Mouse (Mus musculus): Measurements from ENCODE around the gene Tgfbr3. TPM values are rescaled to one million over a fixed set of nuclear protein-coding genes. Genes with fewer than 3 reads are reported as not detected.

Gene Tgfbr3
- polyA plus RNA-seq, 1 experiment from 2014 or later, result 4.4 TPM

GRCm38 (mm10) chr5:107283935-107284524 is 5.4 kb downstream of the Tgfbr3 start:
- H3K9ac ChIP-seq (replicated peaks), result no peak overlapping the region
- H3K27ac ChIP-seq (ENCODE audit: low read depth), result no peak overlapping the region
- no peak overlapping the region for H3K4me3 ChIP-seq (ENCODE audit: low read depth, low read length)
- H3K27me3 ChIP-seq (ENCODE audit: insufficient read depth, low read length), result 0 out of 2 replicates have a peak, but pooled peaks cover 1% of the 10 kb centered on the region
- no peak overlapping the region for H3K4me2 ChIP-seq (ENCODE audit: low read depth, low read length)
- H3K36me3 ChIP-seq (replicated peaks; ENCODE audit: insufficient read depth, low read length), result no peaks in the 10 kb centered on the region
- DNase-seq (no peak), ATAC-seq (peak; percentile 38; the same call in 1 of the 2 replicates)
- H3K9me3 ChIP-seq (ENCODE audit: low read length), result no peaks in the 10 kb centered on the region
- H3K4me1 ChIP-seq (ENCODE audit: insufficient read depth), result peaks cover 9% of the 10 kb centered on the region
- 68% methylated on average over 10 of the region's 10 CpGs for WGBS (ENCODE audit: insufficient replicate concordance)
- TF ChIP-seq EP300 (IDR thresholded peaks at IDR 0.05; ENCODE audit: low read depth), result no peak
- no peak for TF ChIP-seq CTCF (IDR thresholded peaks at IDR 0.05; ENCODE audit: low read depth)

GRCm38 (mm10) chr5:107282561-107283307 is 6.7 kb downstream of the Tgfbr3 start:
- no peaks in the 10 kb centered on the region for H3K27me3 ChIP-seq (ENCODE audit: insufficient read depth, low read length)
- no peak for DNase-seq
- no peak overlapping the region for H3K4me3 ChIP-seq (ENCODE audit: low read depth, low read length)
- peaks cover 2% of the 10 kb centered on the region; the same call in 1 of the 2 replicates for H3K4me1 ChIP-seq (ENCODE audit: insufficient read depth)
- H3K9ac ChIP-seq (replicated peaks), result no peak overlapping the region
- TF ChIP-seq EP300 (IDR thresholded peaks at IDR 0.05; ENCODE audit: low read depth) (no peak), CTCF (IDR thresholded peaks at IDR 0.05; ENCODE audit: low read depth) (no peak)
- ATAC-seq, result no peak
- no peaks in the 10 kb centered on the region for H3K9me3 ChIP-seq (ENCODE audit: low read length)
- WGBS (ENCODE audit: insufficient replicate concordance), result 77% methylated on average over 9 of the region's 9 CpGs
- H3K27ac ChIP-seq (ENCODE audit: low read depth), result no peak overlapping the region
- no peaks in the 10 kb centered on the region for H3K36me3 ChIP-seq (replicated peaks; ENCODE audit: insufficient read depth, low read length)
- H3K4me2 ChIP-seq (ENCODE audit: low read depth, low read length), result no peak overlapping the region

GRCm38 (mm10) chr5:107279263-107279662 is 10.2 kb downstream of the Tgfbr3 start:
- no peak overlapping the region for H3K9ac ChIP-seq (replicated peaks)
- TF ChIP-seq CTCF (IDR thresholded peaks at IDR 0.05; ENCODE audit: low read depth) (no peak), EP300 (IDR thresholded peaks at IDR 0.05; ENCODE audit: low read depth) (no peak)
- H3K27ac ChIP-seq (ENCODE audit: low read depth), result no peak overlapping the region
- H3K4me1 ChIP-seq (ENCODE audit: insufficient read depth), result peaks cover 2% of the 10 kb centered on the region; the same call in 1 of the 2 replicates
- no peak overlapping the region for H3K4me2 ChIP-seq (ENCODE audit: low read depth, low read length)
- no peak overlapping the region for H3K4me3 ChIP-seq (ENCODE audit: low read depth, low read length)
- no peaks in the 10 kb centered on the region for H3K9me3 ChIP-seq (ENCODE audit: low read length)
- H3K36me3 ChIP-seq (replicated peaks; ENCODE audit: insufficient read depth, low read length), result no peaks in the 10 kb centered on the region
- 69% methylated on average over 4 of the region's 4 CpGs for WGBS (ENCODE audit: insufficient replicate concordance)
- DNase-seq (no peak), ATAC-seq (no peak)
- no peaks in the 10 kb centered on the region for H3K27me3 ChIP-seq (ENCODE audit: insufficient read depth, low read length)

GRCm38 (mm10) chr5:107276186-107276585 is 13.2 kb downstream of the Tgfbr3 start:
- ATAC-seq, result no peak
- WGBS (ENCODE audit: insufficient replicate concordance), result 77% methylated on average over 3 of the region's 3 CpGs

GRCm38 (mm10) chr5:107272252-107273028 is 17.0 kb downstream of the Tgfbr3 start:
- H3K9ac ChIP-seq (replicated peaks), result no peak overlapping the region
- peak; percentile 91 for ATAC-seq

More at GRCm38 (mm10) chr5:107276186-107276585, 13.2 kb downstream of the Tgfbr3 start:
- H3K4me1 ChIP-seq (ENCODE audit: insufficient read depth), result peaks cover 13% of the 10 kb centered on the region
- H3K4me2 ChIP-seq (ENCODE audit: low read depth, low read length), result no peak overlapping the region
- H3K4me3 ChIP-seq (ENCODE audit: low read depth, low read length), result no peak overlapping the region
- no peaks in the 10 kb centered on the region for H3K9me3 ChIP-seq (ENCODE audit: low read length)
- H3K27ac ChIP-seq (ENCODE audit: low read depth), result no peak overlapping the region
- no peak for TF ChIP-seq CTCF (IDR thresholded peaks at IDR 0.05; ENCODE audit: low read depth)
- TF ChIP-seq EP300 (IDR thresholded peaks at IDR 0.05; ENCODE audit: low read depth), result no peak
- H3K9ac ChIP-seq (replicated peaks), result no peak overlapping the region
- H3K36me3 ChIP-seq (replicated peaks; ENCODE audit: insufficient read depth, low read length), result no peaks in the 10 kb centered on the region
- no peaks in the 10 kb centered on the region for H3K27me3 ChIP-seq (ENCODE audit: insufficient read depth, low read length)
- DNase-seq, result no peak

GRCm38 (mm10) chr5:107269006-107269328 is 20.5 kb downstream of the Tgfbr3 start:
- DNase-seq, result no peak
- no peak for ATAC-seq
- no peak overlapping the region for H3K27ac ChIP-seq (ENCODE audit: low read depth)

More at GRCm38 (mm10) chr5:107272252-107273028, 17.0 kb downstream of the Tgfbr3 start:
- Histone ChIP-seq H3K27ac (ENCODE audit: low read depth) (no peak overlapping the region), H3K4me3 (ENCODE audit: low read depth, low read length) (no peak overlapping the region), H3K4me1 (ENCODE audit: insufficient read depth) (peaks cover 17% of the 10 kb centered on the region), H3K9me3 (ENCODE audit: low read length) (no peaks in the 10 kb centered on the region), H3K27me3 (ENCODE audit: insufficient read depth, low read length) (no peaks in the 10 kb centered on the region), H3K36me3 (replicated peaks; ENCODE audit: insufficient read depth, low read length) (no peaks in the 10 kb centered on the region), H3K4me2 (ENCODE audit: low read depth, low read length) (no peak overlapping the region)
- WGBS (ENCODE audit: insufficient replicate concordance), result 59% methylated on average over 11 of the region's 11 CpGs
- peak; percentile 45 for DNase-seq
- TF ChIP-seq EP300 (IDR thresholded peaks at IDR 0.05; ENCODE audit: low read depth) (no peak), CTCF (IDR thresholded peaks at IDR 0.05; ENCODE audit: low read depth) (no peak)

More at GRCm38 (mm10) chr5:107269006-107269328, 20.5 kb downstream of the Tgfbr3 start:
- Histone ChIP-seq H3K4me3 (ENCODE audit: low read depth, low read length) (no peak overlapping the region), H3K9ac (replicated peaks) (no peak overlapping the region), H3K4me1 (ENCODE audit: insufficient read depth) (peaks cover 17% of the 10 kb centered on the region), H3K36me3 (replicated peaks; ENCODE audit: insufficient read depth, low read length) (no peaks in the 10 kb centered on the region), H3K9me3 (ENCODE audit: low read length) (no peaks in the 10 kb centered on the region), H3K4me2 (ENCODE audit: low read depth, low read length) (no peak overlapping the region), H3K27me3 (ENCODE audit: insufficient read depth, low read length) (no peaks in the 10 kb centered on the region)
- TF ChIP-seq EP300 (IDR thresholded peaks at IDR 0.05; ENCODE audit: low read depth) (no peak), CTCF (IDR thresholded peaks at IDR 0.05; ENCODE audit: low read depth) (no peak)
- 62% methylated on average over 6 of the region's 6 CpGs for WGBS (ENCODE audit: insufficient replicate concordance)
